In genomic region chr5:113644520-113644919, GRCm38 (mm10) we compare ENCODE assay signal across 9 mouse cellular contexts. TPM values are rescaled to one million over a fixed set of nuclear protein-coding genes. Genes with fewer than 3 reads are reported as not detected.
DNase-seq lines count a peak whose midpoint lies in the region; ATAC-seq and TF ChIP-seq lines count a peak whose summit lies in the region.
"Had no signal": no experiment of that assay in that cellular context is flagged by ENCODE, and none has a peak within 500 bp of the region (broad histone marks: within the 10 kb centered on the region; RNA-seq: fewer than 3 reads in every experiment).

No protein-coding gene starts in this region.

- no peak for TF ChIP-seq POLR2A in bone marrow, adult 2 months (IDR thresholded peaks at IDR 0.05; ENCODE audit: borderline replicate concordance, control insufficient read depth, low read depth, low read length)

- H3K9me3 ChIP-seq in intestine, embryonic 16.5 days (ENCODE audit: control insufficient read depth, low read length), result no peaks in the 10 kb centered on the region
- H3K9me3 ChIP-seq: forebrain, embryonic 10.5 days had no signal

- no peak overlapping the region for H3K4me3 ChIP-seq in bone marrow, adult 2 months (replicated peaks; ENCODE audit: control insufficient read depth, low read depth, low read length)
- no peak overlapping the region for H3K4me3 ChIP-seq in intestine, embryonic 16.5 days (ENCODE audit: low read length)
- H3K4me3 ChIP-seq: forebrain, embryonic 10.5 days had no signal

- H3K9ac ChIP-seq in intestine, embryonic 16.5 days (ENCODE audit: low read depth, low read length), result no peak overlapping the region

- no peaks in the 10 kb centered on the region for H3K36me3 ChIP-seq in intestine, embryonic 16.5 days (ENCODE audit: control insufficient read depth, insufficient read depth, low read length)
- H3K36me3 ChIP-seq: forebrain, embryonic 10.5 days had no signal

- peaks cover 5% of the 10 kb centered on the region for H3K4me1 ChIP-seq in bone marrow, adult 2 months (ENCODE audit: control insufficient read depth, insufficient read depth, low read length)
- H3K4me1 ChIP-seq in intestine, embryonic 16.5 days (ENCODE audit: control insufficient read depth, insufficient read depth, low read length), result no peaks in the 10 kb centered on the region

- peak; percentile 59 to 61 for DNase-seq in cerebellum, postnatal 10 days
- no peak for DNase-seq in cerebellum, adult 8-10 months
- DNase-seq in layer of hippocampus, adult 9-11 months, result peak; percentile 92
- DNase-seq in layer of hippocampus, adult 18-20 months (ENCODE audit: low spot score in 2 of 2), result no peak
- DNase-seq in lung, postnatal 25 days (ENCODE audit: low spot score), result peak; percentile 49
- no peak for DNase-seq in frontal cortex, postnatal 25 days (ENCODE audit: low spot score in 2 of 2)

- H3K27ac ChIP-seq in bone marrow, adult 2 months (ENCODE audit: control insufficient read depth, insufficient read depth, low read depth, low read length, poor library complexity), result peak overlapping the region; percentile 7; the same call in 1 of the 2 replicates
- H3K27ac ChIP-seq in intestine, embryonic 16.5 days (ENCODE audit: low read length), result no peak overlapping the region
- H3K27ac ChIP-seq: forebrain, embryonic 10.5 days had no signal

- no peak for ATAC-seq in intestine, embryonic 16.5 days

- H3K27me3 ChIP-seq in intestine, embryonic 16.5 days (replicated peaks; ENCODE audit: control insufficient read depth, insufficient read depth, low read length), result no peaks in the 10 kb centered on the region

- H3K4me2 ChIP-seq in intestine, embryonic 16.5 days (ENCODE audit: low read depth, low read length), result no peak overlapping the region

- TF ChIP-seq CTCF in bone marrow, adult 2 months (IDR thresholded peaks at IDR 0.05; ENCODE audit: control insufficient read depth, insufficient read depth, low read length), result no peak

- WGBS in bone marrow, adult 2 months, result 26% methylated on average over 4 of the region's 4 CpGs
- 84% methylated on average over 4 of the region's 4 CpGs for WGBS in intestine, embryonic 16.5 days

RNA-seq across cellular contexts. Expression of gene Cmklr1, which starts 5.7 kb away (rescaled TPM):
- 1 to 10 TPM; 4.6 to 4.8 TPM for total RNA-seq in layer of hippocampus, adult 18-20 months (2021)
- 1.2 and 2.6 TPM in 2 replicates for polyA plus RNA-seq in bone marrow, adult 2 months (2011; ENCODE audit: insufficient read depth, insufficient read length, low replicate concordance, missing spikeins)
- 1.3 and 2.3 TPM in 2 replicates for polyA plus RNA-seq in intestine, embryonic 16.5 days (2015; fragmentation: Nextera tagmentation; extraction: Ambion mirVana)

Comparison
In these comparisons a context has a peak if more than half of its experiments do, and no peak if none do; other contexts are left out.
1. DNase-seq: peak in cerebellum, postnatal 10 days (2 of 2), layer of hippocampus, adult 9-11 months (single experiment) and lung, postnatal 25 days (single experiment); none in cerebellum, adult 8-10 months (single experiment), layer of hippocampus, adult 18-20 months (0 of 2) and frontal cortex, postnatal 25 days (0 of 2).